Mouse (Mus musculus) neural tube, embryonic 13.5 days (tissue): Measurements from ENCODE around the gene Naa80. TPM values are rescaled to one million over a fixed set of nuclear protein-coding genes. Genes with fewer than 3 reads are reported as not detected.

Experiments
- ATAC-seq: fragments of 200-750 bp; cut with Nextera tagmentation; 2 replicates; pipeline ENCODE4 v1.8.0; 2017; ENCODE audit warnings: low read depth, mild to moderate bottlenecking, moderate TSS enrichment, moderate library complexity
- H3K27ac ChIP-seq: fragments of 300-500 bp; sonication (generic); replicated peaks from 2 replicates; pipeline ENCODE4 v1.5.1; 2015; ENCODE audit warnings: moderate library complexity, mild to moderate bottlenecking, inconsistent platforms
- H3K27me3 ChIP-seq: fragments of 300-500 bp; sonication (generic); 2 replicates; pipeline ENCODE4 v1.6.1; 2015; ENCODE audit warnings: mild to moderate bottlenecking, inconsistent platforms
- H3K36me3 ChIP-seq: fragments of 300-500 bp; sonication (generic); 2 replicates; pipeline ENCODE4 v1.6.1; 2015; ENCODE audit warnings: mild to moderate bottlenecking, inconsistent platforms
- H3K4me1 ChIP-seq: fragments of 300-500 bp; sonication (generic); replicated peaks from 2 replicates; pipeline ENCODE4 v1.6.1; 2015; ENCODE audit warnings: inconsistent platforms
- H3K4me2 ChIP-seq: fragments of 300-500 bp; sonication (generic); 2 replicates; pipeline ENCODE4 v1.6.1; 2015; ENCODE audit warnings: inconsistent platforms, mild to moderate bottlenecking, moderate library complexity
- H3K4me3 ChIP-seq: fragments of 300-500 bp; sonication (generic); 2 replicates; pipeline ENCODE4 v1.5.1; 2015; ENCODE audit warnings: mild to moderate bottlenecking, inconsistent platforms
- H3K9ac ChIP-seq: fragments of 300-500 bp; sonication (generic); 2 replicates; pipeline ENCODE4 v1.6.1; 2015; ENCODE audit warnings: moderate library complexity, mild to moderate bottlenecking, inconsistent platforms
- H3K9me3 ChIP-seq: fragments of 300-500 bp; sonication (generic); 2 replicates; pipeline ENCODE4 v1.6.1; 2016; ENCODE audit warnings: inconsistent platforms
- WGBS: fragments of 180-500 bp; shearing (Covaris S2); methylation state at CpG from one replicate; pipeline ENCODE4 v1.1.7; 2015; 5-methylcytosine and 5-hydroxymethylcytosine counted together
- polyA plus RNA-seq: library from polyadenylated mRNA; unstranded; fragments of >200 nt; fragmentation: Nextera tagmentation; extraction: Ambion mirVana; gene quantifications from 2 replicates; pipeline ENCODE4 v1.2.1, GENCODE M21; 2015

Naa80 gene
- polyA plus RNA-seq, 1 experiment from 2014 or later: 19.0 TPM

DNA sequence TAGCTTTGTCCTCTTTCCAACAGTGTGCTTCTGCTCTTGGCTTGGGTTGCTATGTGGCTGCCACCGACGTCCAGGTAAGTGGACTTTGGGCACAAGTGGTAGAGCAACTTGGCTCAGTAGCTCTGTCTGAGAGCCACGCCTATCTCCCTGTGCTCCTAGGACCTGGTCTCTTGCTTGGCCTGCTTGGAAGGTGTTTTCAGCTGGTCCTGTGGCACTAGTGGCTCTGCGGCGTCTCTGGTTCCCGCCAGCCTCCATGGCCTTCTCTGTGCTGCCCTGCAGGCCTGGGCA lies 12.0 kb downstream of the Naa80 start:
- H3K9me3 ChIP-seq: no peaks in the 10 kb centered on the region
- peaks cover 49% of the 10 kb centered on the region for H3K36me3 ChIP-seq
- 96% methylated on average over 6 of the region's 6 CpGs for WGBS
- H3K4me3 ChIP-seq: no peak overlapping the region
- H3K9ac ChIP-seq: no peak overlapping the region
- no peaks in the 10 kb centered on the region for H3K27me3 ChIP-seq
- no peak overlapping the region for H3K4me2 ChIP-seq
- peaks cover 27% of the 10 kb centered on the region for H3K4me1 ChIP-seq
- H3K27ac ChIP-seq: no peak overlapping the region
- no peak for ATAC-seq

DNA sequence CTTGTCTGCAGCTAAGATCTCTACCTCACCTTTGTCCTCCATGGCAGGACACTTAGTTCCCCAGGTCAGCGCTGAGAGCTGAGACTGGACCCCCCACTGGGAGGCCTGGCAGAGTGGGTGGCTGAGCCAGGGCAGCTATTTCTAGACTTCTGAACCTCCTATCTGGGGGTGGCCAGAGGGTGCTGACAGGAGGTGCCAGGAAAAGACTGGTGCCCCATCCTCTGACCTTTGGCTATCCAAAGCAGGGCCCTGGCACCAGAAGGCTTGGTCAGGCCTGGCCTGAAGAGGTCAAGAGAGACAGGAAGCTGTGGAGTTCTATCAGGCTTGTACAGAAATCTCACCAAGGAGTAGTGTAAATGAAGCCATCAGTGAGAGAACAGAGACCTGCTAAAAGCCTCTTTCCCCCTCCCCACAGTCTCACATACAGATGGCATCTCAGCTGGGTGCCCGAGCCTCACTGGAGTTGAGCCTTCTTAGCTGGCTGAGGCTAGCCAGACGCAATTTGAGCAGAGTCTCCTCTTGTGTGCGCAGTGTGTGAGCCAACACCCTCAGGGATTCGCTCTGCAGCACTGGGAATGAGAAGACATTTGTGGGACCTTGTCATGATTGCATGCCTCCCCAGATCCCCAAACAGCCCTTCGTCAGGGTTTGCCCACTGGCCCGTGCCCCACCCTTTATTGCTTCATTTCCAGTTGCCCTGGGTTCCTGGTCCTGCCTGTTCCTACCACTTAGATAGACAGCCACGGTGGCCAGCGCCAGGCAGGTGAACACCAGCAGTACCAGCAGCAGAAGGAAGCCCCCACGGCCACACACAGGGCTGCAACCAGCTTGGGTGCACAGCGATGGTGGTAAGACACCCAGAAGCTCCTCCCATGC lies 14.7 kb downstream of the Naa80 start:
- Histone ChIP-seq H3K4me2 (no peak overlapping the region), H3K9me3 (no peaks in the 10 kb centered on the region), H3K9ac (peak overlapping the region; percentile 39), H3K27me3 (no peaks in the 10 kb centered on the region), H3K4me3 (no peak overlapping the region), H3K36me3 (peaks cover 49% of the 10 kb centered on the region), H3K27ac (0 out of 2 replicates have a peak overlapping the region, but pooled peaks have one; percentile 7), H3K4me1 (peaks cover 22% of the 10 kb centered on the region)
- no peak for ATAC-seq
- 80% methylated on average over 11 of the region's 11 CpGs for WGBS

DNA sequence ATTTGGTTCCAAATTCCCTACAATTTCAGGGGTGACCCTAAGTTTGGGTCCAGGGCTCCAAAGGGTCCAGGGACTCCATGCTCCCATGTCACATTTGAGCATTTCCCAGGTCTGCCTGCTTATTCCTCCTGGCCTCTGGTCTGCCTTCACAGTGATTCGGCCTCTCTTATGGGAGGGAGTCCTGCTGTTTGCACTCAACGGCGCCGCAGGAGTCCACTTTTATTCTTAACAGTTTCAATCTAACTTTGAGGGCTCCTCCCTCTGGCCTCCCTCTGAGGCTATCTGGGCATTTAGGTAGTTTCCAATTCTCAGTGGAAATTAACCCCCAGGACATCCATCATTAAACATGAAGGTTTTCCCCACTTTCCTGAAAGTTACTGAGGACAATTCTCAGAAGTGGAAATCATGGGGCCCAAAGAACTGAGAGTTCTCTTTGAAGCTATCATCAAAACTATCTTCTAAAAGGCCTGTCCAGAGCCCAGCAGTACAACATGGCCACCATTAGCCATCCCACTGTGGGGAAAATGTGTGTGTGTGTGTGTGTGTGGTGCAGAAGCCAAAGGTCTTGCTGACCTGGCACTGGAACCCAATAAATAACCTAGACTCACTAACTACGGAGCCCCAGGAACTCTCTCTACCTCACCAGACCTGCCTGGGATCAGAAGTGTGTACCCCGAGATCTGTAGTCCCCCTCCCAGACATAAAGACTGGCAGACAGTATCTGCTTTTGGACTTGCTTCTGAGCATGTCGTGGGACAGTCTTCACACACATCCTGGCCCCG lies 15.8 kb downstream of the Naa80 start:
- Histone ChIP-seq H3K27ac (no peak overlapping the region), H3K27me3 (no peaks in the 10 kb centered on the region), H3K9ac (0 out of 2 replicates have a peak overlapping the region, but pooled peaks have one; percentile 12), H3K9me3 (no peaks in the 10 kb centered on the region), H3K4me1 (peaks cover 16% of the 10 kb centered on the region), H3K4me3 (no peak overlapping the region), H3K4me2 (no peak overlapping the region), H3K36me3 (peaks cover 49% of the 10 kb centered on the region)
- no peak for ATAC-seq
- 61% methylated on average over 8 of the region's 8 CpGs for WGBS

DNA sequence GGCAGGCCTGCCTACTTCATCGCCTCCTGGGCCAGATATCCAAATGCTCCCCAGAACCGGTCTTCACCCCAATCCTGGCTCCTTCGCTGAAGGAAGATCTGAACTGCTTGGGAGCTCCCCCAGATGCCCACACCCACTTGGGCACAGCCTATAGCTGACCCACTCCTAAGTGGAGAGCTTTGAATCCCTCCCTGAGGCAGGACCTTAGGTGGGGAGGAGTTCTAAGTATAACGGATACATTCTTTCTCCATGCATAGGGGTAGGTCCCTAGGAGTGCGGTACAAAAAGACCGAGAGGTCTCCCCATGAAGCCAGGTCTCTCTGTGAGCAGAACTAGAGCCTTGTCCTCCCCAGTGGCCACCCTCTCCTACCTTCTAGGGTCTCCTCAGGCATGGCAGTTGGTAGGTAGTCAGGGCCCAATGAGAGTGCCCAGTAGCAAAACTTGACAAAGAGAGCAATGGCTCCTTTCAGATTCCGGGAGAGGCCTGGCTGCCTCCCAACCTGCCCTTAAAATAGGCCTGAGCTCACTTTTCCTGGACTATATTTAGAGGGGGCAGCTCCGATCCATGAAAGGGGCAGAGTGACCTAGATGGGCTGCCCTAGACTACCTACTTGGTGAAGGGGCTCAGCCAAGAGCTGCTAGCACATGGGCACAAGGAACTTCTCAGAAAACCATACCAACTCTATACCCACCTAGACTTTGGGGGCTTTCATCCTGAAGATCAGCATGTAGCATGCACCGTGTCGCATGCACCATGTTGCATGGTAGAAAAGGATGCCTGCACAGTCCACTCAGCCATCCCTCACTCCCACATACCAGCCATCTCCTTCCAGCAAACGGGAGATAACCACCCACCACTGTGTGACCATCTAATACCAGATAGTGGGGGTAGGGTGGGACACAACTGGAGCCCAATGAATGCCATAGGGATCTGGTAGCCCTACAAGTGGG lies 18.2 kb downstream of the Naa80 start:
- WGBS: 91% methylated on average over 11 of the region's 11 CpGs
- Histone ChIP-seq H3K27ac (no peak overlapping the region), H3K9ac (no peak overlapping the region), H3K4me3 (no peak overlapping the region), H3K27me3 (no peaks in the 10 kb centered on the region), H3K36me3 (peaks cover 25% of the 10 kb centered on the region), H3K9me3 (no peaks in the 10 kb centered on the region), H3K4me2 (no peak overlapping the region), H3K4me1 (peaks cover 16% of the 10 kb centered on the region)
- ATAC-seq: no peak

DNA sequence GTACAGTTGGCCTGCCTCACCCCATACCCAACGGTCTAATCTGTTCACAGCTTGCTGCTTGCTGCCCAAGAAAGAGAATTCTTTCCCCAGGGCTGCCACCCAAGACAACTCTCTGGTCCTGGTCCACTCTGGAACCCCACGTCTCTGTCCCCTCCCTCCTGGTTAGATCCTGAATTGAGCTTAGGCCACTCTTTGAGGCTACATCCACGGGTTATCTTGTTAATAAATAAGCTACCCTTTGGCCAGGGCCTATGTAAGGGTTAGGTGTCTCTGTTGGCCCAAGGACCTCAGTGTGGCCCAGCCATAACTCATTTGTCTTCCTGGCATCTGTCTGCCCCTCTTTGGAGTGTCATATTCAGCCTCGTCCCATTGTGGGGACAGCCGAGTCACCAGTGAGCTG lies 19.7 kb downstream of the Naa80 start:
- Histone ChIP-seq H3K9ac (no peak overlapping the region), H3K27me3 (no peaks in the 10 kb centered on the region), H3K27ac (no peak overlapping the region), H3K4me2 (no peak overlapping the region), H3K4me3 (no peak overlapping the region), H3K36me3 (peaks cover 11% of the 10 kb centered on the region; the same call in 1 of the 2 replicates), H3K4me1 (peaks cover 16% of the 10 kb centered on the region), H3K9me3 (no peaks in the 10 kb centered on the region)
- no peak for ATAC-seq
- 77% methylated on average over 5 of the region's 5 CpGs for WGBS

DNA sequence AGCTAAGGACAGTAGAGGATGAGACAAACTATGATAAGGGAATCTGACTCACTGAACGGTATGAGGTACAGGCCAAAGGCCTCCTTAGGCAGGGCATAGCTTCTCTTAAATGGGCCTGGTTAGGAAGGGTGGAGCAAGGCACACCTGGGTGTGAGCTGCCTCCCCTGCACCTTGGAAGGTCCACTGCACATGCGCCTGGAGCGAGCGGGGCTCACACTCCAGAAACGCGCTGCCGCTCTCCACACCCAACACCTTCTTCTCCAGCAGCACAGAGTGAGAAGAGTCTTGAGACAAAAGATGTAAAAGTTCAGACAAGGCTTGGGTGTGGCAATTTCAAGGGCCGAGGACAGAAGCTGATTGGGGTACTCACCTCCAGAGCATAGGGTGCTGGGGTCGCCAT lies 20.7 kb downstream of the Naa80 start:
- Histone ChIP-seq H3K27ac (no peak overlapping the region), H3K36me3 (0 out of 2 replicates have a peak, but pooled peaks cover 2% of the 10 kb centered on the region), H3K4me1 (peaks cover 16% of the 10 kb centered on the region), H3K9me3 (no peaks in the 10 kb centered on the region), H3K9ac (0 out of 2 replicates have a peak overlapping the region, but pooled peaks have one; percentile 3), H3K27me3 (no peaks in the 10 kb centered on the region), H3K4me3 (no peak overlapping the region; the same call in 1 of the 2 replicates), H3K4me2 (no peak overlapping the region)
- WGBS: 90% methylated on average over 9 of the region's 9 CpGs
- ATAC-seq: no peak

DNA sequence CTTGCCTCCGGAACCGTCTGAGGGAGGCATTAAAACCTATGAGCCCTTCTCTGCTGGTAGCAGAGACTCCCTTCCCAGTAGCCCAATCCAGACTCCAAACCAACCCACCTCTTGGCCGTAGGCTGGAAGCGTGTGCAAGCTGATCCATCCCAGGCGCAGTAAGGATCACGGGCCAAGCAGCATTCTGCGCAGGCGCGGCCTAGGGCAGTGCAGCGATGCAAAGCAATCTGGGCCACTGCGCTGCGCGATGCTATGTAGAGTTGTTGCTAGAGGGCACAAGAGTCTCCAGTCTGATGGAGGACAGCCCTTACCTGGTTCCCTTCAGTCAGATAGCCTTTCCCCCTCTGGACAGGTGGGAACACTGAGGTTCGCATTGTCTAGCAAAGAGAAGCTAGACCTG lies 21.2 kb downstream of the Naa80 start:
- Histone ChIP-seq H3K27ac (no peak overlapping the region), H3K36me3 (no peaks in the 10 kb centered on the region), H3K9me3 (no peaks in the 10 kb centered on the region), H3K4me3 (no peak overlapping the region), H3K27me3 (no peaks in the 10 kb centered on the region), H3K4me1 (peaks cover 21% of the 10 kb centered on the region), H3K4me2 (no peak overlapping the region), H3K9ac (0 out of 2 replicates have a peak overlapping the region, but pooled peaks have one; percentile 3)
- 78% methylated on average over 14 of the region's 14 CpGs for WGBS
- no peak for ATAC-seq

DNA sequence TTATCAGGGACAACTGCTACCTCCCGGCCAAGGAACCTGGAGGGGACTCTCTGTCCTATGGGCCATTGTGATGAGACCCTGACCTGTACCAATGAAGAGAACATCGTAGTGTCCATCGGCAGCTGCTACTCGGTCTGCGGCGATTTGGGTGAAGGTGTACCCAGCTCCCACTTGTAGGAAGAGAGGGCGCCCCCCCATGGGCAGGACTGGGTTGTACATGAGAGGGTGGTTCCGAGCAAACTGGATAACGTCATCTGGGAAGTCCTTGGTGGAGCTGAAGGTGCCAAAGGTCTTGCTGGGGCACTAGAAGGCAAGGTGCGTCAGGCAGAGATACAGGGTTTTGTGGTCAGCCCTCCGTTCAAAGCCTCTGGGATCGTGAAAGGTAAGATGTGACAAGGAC lies 22.1 kb downstream of the Naa80 start:
- Histone ChIP-seq H3K4me2 (no peak overlapping the region), H3K9ac (no peak overlapping the region), H3K4me1 (peaks cover 30% of the 10 kb centered on the region), H3K27me3 (no peaks in the 10 kb centered on the region), H3K9me3 (no peaks in the 10 kb centered on the region), H3K36me3 (no peaks in the 10 kb centered on the region), H3K4me3 (no peak overlapping the region), H3K27ac (no peak overlapping the region)
- ATAC-seq: no peak
- WGBS: 80% methylated on average over 12 of the region's 12 CpGs

DNA sequence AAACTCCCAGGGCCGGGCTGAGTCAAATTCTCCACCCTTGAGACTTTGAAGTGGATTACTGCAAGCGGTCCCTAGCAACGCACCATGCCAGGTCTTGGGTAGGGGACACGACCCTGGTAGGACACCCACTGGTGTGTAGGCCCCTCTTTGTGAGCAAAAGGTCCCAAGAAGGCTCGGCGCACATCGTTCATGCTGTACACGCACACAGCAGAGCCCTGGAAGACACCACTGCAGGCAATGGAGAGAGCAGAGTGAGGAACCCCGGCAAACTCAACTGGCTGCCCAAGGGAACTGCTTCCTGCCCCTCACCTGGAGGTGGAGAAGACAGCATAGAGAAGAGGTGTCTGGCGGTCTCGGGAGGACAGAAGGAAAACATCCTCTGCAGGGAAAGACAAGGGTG lies 22.6 kb downstream of the Naa80 start:
- no peak overlapping the region for H3K4me2 ChIP-seq
- H3K9ac ChIP-seq: no peak overlapping the region
- H3K4me1 ChIP-seq: peaks cover 34% of the 10 kb centered on the region
- no peak overlapping the region for H3K27ac ChIP-seq
- H3K9me3 ChIP-seq: no peaks in the 10 kb centered on the region
- no peak for ATAC-seq
- no peak overlapping the region for H3K4me3 ChIP-seq
- 88% methylated on average over 11 of the region's 11 CpGs for WGBS
- no peaks in the 10 kb centered on the region for H3K27me3 ChIP-seq
- H3K36me3 ChIP-seq: no peaks in the 10 kb centered on the region

DNA sequence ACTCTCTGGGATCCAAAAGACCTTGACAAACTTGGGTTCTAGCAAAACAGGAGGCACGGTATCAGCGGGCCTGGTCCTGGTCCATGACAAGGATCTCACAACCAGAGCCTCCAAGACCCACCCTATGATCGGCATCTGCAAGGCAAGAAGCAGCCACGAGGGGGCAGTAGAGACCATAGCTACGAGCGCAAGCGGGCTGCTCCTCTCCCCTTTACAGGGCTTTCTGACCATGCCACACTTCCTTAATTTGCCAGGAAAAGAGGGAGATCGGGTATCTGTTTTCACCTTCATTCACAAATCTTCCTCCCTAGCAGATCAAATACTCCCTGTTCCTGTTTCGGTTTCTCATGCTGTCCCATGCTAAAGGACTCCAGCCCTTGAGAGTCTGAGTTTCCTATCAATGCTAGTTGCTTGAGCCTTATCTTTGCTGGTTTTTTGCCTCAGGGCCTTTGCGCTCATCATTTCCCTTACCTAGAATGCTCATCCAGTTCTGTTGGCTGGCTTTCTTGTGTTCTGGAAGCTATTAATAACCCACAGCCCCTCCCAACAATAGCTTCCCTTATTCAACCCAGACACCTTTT lies 23.5 kb downstream of the Naa80 start:
- H3K36me3 ChIP-seq: no peaks in the 10 kb centered on the region
- H3K4me1 ChIP-seq: peaks cover 41% of the 10 kb centered on the region
- H3K4me2 ChIP-seq: no peak overlapping the region
- no peaks in the 10 kb centered on the region for H3K27me3 ChIP-seq
- WGBS: 17% methylated on average over 10 of the region's 10 CpGs
- no peaks in the 10 kb centered on the region for H3K9me3 ChIP-seq
- H3K4me3 ChIP-seq: no peak overlapping the region
- H3K27ac ChIP-seq: peak overlapping the region; percentile 57; the same call in 1 of the 2 replicates
- H3K9ac ChIP-seq: peak overlapping the region; percentile 27; the same call in 1 of the 2 replicates
- ATAC-seq: peak; percentile 57; the same call in 1 of the 2 replicates

DNA sequence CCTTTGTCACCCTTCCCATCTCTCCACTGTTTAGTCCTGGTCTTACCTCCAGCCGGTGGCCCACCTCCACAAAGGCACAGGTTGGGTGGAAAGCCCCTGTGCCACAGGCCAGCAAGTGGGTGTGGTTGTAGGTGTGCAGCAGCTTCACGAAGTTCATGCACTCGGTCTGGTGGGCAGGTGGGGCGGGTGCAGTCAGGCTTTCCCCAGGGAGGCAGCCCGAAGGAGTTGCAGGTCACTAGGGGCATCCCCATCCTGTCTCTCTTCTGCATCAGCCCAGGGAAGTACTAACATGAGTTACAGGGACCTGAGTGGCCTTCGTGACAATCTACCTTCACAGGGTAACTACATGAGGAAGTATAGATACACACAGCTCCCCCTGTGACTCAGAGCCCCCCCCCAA lies 24.6 kb downstream of the Naa80 start:
- H3K4me3 ChIP-seq: no peak overlapping the region
- no peaks in the 10 kb centered on the region for H3K27me3 ChIP-seq
- H3K27ac ChIP-seq: no peak overlapping the region
- WGBS: 83% methylated on average over 6 of the region's 6 CpGs
- H3K4me2 ChIP-seq: no peak overlapping the region
- H3K9me3 ChIP-seq: no peaks in the 10 kb centered on the region
- H3K4me1 ChIP-seq: peaks cover 51% of the 10 kb centered on the region
- H3K9ac ChIP-seq: no peak overlapping the region
- no peaks in the 10 kb centered on the region for H3K36me3 ChIP-seq
- ATAC-seq: no peak
